Mouse (Mus musculus): ENCODE measurements around the gene Zfp277. TPM values are rescaled to one million over a fixed set of nuclear protein-coding genes. Genes with fewer than 3 reads are reported as not detected.

The Zfp277 gene
- total RNA-seq, 2 experiments from 2014 or later: 8.5 to 8.6 TPM

DNA sequence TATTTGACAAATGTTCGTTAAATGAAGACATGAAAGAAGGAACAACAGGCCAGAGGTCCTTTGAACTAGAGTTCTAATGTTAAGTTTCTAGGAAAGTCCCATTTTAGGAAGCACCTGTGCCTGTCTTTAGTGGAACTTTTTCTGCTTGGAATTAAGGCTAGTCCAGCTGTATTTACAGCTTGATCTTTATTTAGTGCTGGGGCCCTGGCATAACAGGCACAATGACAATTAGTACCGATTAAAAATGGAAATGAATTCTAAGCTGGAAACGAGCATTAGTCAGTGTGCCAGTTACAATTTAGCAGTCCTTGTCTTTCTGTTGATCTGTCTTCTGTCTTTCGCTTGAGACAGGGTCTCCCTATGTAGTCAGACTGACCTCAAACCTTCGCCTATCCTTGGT is 63.2 kb downstream of the Zfp277 start:
- DNase-seq: no peak
- no peak for TF ChIP-seq CTCF (IDR thresholded peaks at IDR 0.05)
- intact Hi-C loops (cut with DNase I): no loop called here
- no peak overlapping the region for H3K4me3 ChIP-seq
- H3K27ac ChIP-seq: no peak overlapping the region

DNA sequence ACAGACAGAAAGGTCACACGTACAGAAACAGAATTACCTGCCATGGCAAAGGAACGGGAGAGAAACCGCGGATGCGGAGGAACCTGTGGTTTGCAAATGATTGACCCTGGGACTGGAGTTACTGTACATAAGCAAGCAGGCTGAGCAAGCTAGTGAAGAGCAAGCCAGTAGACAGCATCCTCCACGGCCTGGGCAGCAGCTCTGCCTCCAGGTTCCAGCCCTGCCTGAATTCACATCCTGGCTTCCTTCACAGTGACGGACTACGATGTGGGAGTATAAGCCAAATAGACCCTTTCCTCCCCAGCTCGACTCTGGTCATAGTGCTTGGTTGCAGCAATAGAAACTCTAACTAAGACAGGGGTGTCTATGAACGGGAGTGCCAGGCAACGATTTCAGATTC is 63.9 kb downstream of the Zfp277 start:
- no peak for DNase-seq
- Histone ChIP-seq H3K4me3 (peak overlapping the region; percentile 66), H3K27ac (peak overlapping the region; percentile 67)
- intact Hi-C loops (cut with DNase I): no loop called here
- TF ChIP-seq CTCF (IDR thresholded peaks at IDR 0.05): no peak

DNA sequence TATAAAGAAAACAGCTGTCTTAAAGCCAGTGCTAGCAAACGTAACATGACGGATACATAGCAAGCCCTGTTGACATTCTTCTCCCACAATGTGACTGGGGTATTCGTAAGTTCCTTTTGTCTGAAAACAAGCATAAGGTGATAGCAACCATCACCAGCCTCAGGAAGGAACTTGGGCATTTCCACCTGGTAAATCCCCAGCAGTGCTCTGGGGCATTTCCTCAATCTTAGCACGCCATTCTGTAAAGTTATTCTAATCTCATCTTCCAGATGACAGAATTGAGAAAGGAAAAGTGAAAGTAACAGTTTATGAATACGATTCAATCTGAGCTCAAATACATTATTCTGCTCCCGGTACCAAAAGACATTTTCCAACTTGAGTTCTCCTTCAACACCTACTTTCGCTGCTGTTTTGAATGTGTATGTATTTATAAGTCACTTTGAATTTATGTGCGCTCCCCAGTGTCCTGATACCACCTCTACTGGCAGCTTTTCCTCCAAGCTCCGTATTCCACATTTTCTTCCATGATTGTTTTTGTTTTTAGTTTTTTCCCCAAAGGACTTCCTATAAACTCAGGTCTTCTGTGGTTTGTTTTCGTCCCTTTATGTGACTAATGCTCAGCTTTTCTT is 64.4 kb downstream of the Zfp277 start:
- Histone ChIP-seq H3K4me3 (peak overlapping the region; percentile 66), H3K27ac (peak overlapping the region; percentile 67)
- intact Hi-C loops (cut with DNase I): no loop called here
- no peak for DNase-seq
- TF ChIP-seq CTCF (IDR thresholded peaks at IDR 0.05): no peak

DNA sequence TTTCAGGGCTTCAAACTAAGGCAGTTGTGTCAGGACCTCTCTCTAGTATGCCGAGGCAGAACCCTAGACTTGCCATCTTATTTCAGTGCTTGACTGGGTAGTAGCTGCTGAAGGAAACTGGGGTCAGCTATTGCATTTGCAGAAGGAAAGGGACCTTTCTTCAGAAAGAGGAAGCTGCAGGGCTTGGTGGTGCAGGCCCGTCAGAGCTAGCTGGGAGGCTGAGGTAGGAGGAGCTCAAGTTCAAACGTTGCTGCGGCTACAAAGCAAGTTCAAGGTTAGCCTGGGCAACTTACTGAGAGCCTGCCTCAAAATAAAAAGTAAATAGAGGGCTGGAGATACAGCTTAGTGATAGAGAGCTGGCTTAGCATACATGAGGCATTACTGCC is 66.2 kb downstream of the Zfp277 start:
- no peak for DNase-seq
- no peak for TF ChIP-seq CTCF (IDR thresholded peaks at IDR 0.05)
- Histone ChIP-seq H3K4me3 (no peak overlapping the region), H3K27ac (no peak overlapping the region)
- intact Hi-C loops (cut with DNase I): no loop called here

DNA sequence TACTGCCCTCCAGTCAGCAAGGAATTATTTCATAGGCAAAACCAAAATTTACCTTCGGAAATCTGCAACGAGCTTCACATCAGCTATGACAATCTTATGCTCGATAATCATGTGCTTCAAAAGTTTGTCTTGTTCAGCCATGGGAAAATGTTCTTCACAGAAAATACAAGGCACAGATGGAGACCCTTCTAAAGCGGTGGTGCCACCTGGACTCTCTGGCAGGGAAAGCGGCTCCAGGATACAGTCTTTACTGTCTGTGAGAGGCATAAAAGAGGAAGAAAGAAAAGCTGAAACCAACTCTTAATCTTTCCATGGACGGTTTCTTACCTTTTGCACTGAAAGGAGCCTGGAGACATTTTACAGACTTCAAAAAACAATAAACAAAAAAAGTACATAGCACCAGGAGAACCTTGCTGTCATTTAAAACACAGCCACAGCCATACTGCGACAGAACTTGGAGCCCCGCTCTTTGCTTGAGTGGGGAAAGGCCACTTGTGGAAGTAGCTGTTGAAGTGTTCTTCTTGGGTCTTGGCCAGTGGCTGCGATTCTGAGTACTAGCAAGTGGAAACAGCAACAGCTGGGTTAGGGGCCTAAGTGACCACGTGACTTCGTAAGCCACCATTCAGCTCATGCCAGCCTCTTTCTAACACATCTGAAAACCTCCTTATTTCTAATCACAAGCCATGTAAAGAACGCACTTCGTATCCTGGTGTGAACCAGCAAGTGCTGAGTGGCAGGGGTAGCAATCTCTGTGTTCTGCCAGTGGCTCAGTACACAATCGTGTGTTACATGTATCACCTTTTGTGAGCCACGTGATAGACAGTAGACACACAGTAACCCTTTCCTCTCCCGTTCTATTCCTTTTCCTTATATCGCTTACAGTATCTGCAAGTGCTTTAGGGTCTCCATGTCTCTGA is 66.8 kb downstream of the Zfp277 start:
- Histone ChIP-seq H3K27ac (no peak overlapping the region), H3K4me3 (no peak overlapping the region)
- no peak for TF ChIP-seq CTCF (IDR thresholded peaks at IDR 0.05)
- no peak for DNase-seq
- intact Hi-C loops (cut with DNase I): no loop called here

DNA sequence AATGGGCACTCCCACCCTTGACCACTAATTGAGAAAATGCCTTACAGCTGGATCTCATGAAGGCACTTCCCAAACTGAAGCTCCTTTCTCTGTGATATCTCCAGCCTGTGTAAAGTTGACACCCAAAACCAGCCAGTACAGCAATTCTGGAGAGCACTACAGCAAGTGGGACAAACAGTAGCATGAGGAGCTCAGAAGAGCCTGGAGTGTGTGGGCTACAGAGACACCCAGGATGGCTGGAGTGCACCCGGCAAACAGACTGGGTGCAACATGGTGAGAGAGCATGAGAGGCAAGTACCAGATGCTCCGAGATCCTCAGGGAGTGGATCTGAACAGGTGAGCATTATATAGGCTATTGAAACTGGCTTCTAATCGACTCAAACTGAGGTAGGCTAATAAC is 93.8 kb downstream of the Zfp277 start:
- no peak for DNase-seq
- intact Hi-C loops (cut with DNase I): no loop called here
- H3K27ac ChIP-seq: no peak overlapping the region
- no peak overlapping the region for H3K4me3 ChIP-seq
- no peak for TF ChIP-seq CTCF (IDR thresholded peaks at IDR 0.05)

DNA sequence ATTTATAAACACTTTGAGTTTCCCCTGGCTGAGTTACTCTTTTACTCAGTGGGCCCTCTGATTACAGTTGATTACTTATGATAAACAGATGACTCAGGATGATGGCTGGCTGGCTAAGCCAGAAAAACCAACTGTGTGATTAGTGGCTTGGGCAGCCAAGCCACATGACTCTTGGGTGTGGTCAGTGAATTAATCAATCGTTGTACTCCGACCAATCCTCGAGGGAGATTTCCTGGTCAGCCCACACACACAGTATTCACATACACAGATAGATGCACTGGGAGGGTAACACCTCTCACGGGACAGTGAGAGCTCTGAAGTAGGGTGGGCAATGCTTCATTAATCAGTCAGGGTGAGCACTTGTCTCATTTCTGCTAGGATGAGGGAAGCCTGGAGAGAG is 97.5 kb downstream of the Zfp277 start:
- H3K27ac ChIP-seq: no peak overlapping the region
- H3K4me3 ChIP-seq: no peak overlapping the region
- DNase-seq: no peak
- intact Hi-C loops (cut with DNase I): no loop called here
- TF ChIP-seq CTCF (IDR thresholded peaks at IDR 0.05): no peak

DNA sequence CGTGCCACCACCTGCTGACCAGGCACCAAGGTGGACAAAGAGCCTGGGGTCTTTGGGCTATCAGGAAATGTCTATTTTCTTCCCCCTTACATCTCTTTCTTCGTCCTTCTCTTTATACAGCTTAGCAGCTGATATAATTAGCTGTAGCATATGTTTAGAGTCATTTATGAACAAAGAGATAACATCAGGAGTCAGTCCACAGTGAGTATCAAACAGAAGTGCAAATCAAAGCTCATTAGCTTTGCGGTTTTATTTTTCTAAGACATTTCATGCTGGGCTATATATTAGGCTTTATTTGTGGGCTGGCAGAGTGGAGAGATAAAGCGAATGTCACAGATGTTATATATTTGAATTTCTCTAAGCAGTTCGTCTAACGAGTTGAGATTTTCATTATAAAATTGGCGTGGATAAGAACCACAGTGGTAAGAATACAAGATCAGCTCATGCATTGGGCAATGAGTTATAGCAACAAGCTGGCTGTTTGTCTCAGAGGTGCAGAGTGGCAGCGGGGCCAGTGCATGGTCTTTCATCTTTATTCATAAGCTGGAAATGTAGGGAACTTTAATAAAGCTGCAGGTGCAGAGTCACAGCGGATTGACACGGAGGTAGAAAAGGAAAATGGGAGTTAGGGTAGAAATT is 98.5 kb downstream of the Zfp277 start:
- Histone ChIP-seq H3K4me3 (no peak overlapping the region), H3K27ac (no peak overlapping the region)
- DNase-seq: no peak
- no peak for TF ChIP-seq CTCF (IDR thresholded peaks at IDR 0.05)
- intact Hi-C loops (cut with DNase I): no loop called here

DNA sequence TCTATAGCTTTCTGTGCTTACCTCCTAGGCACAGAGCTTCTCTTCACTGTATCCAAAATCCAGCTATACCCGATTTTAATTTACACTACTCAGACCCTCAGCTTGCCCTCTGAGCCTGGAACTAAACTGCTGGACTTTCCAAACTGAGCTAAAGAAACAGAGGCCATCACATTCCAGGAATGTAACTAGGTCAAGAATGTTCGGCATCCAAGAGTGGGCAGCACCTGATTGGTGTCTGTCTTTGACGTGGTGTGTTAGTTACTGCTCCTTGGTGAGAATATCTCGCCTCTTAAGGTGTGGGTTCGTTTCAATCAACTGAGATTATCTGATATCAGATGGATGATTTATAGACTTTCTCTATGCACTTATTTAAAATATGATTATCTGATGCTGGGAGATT is 104.3 kb downstream of the Zfp277 start:
- Histone ChIP-seq H3K4me3 (no peak overlapping the region), H3K27ac (no peak overlapping the region)
- intact Hi-C loops (cut with DNase I): no loop called here
- no peak for TF ChIP-seq CTCF (IDR thresholded peaks at IDR 0.05)
- DNase-seq: no peak

DNA sequence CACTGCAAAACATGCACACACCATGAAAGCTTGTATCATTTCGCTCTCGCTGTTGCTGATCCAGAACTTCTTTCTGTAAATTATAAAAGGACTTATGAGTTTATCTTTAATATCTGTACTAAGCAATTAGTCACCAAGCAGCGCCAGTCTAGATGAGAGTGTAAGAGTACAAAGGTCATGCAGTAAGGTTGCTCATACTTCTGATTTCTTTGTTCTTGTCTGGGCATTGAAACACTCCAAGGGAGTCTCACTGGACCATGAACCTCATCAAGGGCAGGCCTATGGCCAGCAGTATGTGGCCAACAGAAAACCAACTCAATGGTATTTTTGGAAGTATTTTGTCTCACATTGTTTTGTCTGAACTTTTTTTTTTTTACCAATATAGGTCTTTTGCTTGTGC is 110.4 kb downstream of the Zfp277 start:
- Histone ChIP-seq H3K27ac (no peak overlapping the region), H3K4me3 (no peak overlapping the region)
- TF ChIP-seq CTCF (IDR thresholded peaks at IDR 0.05): no peak
- intact Hi-C loops (cut with DNase I): no loop called here
- DNase-seq: no peak

DNA sequence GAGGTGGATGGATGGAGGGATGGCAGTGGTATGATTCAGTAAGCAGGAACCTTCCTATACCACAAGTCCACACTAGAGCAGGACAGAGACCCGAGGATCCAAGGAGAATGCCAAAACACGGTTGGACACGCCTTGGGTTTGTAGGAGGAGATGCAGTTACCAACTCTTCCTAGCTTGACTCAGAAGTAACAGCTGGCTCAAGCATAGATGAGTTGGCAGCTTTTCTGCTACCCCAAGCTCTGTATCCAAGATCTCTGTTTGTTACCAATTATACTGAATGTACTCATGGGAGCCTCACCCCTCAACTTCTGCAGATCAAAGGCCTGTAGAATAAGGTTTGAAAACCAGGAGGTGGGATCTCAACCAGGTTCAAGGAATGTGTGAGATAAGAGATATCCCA is 114.2 kb downstream of the Zfp277 start:
- Histone ChIP-seq H3K4me3 (no peak overlapping the region), H3K27ac (no peak overlapping the region)
- no peak for DNase-seq
- intact Hi-C loops (cut with DNase I): no loop called here
- TF ChIP-seq CTCF (IDR thresholded peaks at IDR 0.05): no peak

DNA sequence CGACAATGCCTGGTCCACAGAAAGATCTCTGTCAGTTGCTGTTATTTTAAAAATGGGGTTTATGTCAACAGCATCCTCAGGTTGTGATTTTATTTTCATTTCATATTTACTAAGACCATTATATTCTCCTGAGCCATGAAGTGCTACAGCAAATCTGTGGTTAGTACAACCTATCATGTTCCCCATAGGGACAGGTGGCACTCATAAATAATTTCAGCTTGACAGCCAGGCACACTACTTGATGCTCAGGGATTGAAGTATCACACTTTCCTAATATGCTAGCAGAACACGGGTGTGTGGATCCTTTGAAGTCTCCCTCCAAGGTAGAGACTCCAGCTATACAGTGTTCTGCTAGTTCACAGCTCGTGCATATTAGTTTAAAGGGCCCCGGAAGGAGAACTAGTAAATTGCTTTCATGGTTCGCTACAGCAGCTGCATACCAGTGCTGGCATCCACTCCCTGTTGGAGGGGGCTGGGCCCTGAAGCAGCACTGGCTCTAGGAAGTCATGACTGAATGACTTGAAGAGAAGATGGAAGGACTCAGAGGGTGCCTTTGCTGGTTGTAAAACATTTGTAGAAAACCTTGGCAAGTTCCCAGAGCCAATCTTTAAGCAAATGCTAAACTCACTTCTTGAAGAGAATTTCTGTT is 118.6 kb downstream of the Zfp277 start:
- DNase-seq: peak; percentile 66
- H3K4me3 ChIP-seq: peak overlapping the region; percentile 34; the same call in 1 of the 2 replicates
- TF ChIP-seq CTCF (IDR thresholded peaks at IDR 0.05): no peak
- H3K27ac ChIP-seq: peak overlapping the region; percentile 83
- intact Hi-C loops (cut with DNase I): no loop called here

DNA sequence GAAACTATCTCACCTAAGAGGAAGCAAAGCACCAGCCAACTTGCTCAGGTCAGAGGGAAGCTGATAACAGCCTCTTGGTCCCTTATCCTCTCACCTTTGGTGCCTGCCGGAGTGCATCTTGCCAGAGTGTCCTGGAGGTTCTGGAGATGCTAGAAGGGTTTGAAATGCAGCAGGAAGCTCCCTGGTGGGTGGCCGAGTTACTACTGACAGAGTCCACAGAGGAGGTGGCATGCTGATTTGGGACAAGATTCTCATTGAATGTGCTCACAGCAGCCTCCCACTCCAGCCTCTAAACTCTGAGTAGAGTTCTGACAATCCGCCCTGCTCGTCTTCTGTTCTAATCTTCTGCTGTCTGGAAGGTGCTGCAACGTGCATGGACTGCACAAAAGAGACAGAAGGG is 120.1 kb downstream of the Zfp277 start:
- intact Hi-C loops (cut with DNase I): no loop called here
- DNase-seq: no peak
- no peak for TF ChIP-seq CTCF (IDR thresholded peaks at IDR 0.05)
- H3K4me3 ChIP-seq: no peak overlapping the region
- H3K27ac ChIP-seq: no peak overlapping the region

All from gastrocnemius, adult 2 months (tissue).